Mouse (Mus musculus): ENCODE results near the gene Plekhg3.
A peak's percentile ranks its signal among the peaks of the same experiment; 100 is the strongest.

The Plekhg3 gene

DNA sequence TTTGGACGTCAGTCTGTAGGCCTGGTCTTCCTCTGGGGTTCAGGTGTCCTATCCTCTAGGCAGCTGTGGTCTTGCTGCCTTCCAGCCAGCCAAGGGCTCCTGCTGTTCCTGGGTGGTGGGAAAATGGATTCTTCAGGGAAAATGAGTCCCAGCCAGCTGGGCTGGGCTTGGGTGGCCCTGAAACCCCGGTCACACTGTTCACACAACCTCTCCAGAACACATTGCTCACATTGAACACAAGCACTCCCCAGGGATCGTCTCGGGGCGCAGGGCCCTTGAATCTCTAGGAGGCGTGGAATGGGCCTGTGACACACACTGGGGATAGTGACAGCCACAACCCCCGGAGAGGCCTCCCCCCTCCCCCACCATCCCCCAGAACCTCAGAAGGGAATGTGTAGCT lies 23.2 kb downstream of the Plekhg3 start:
- no peak for DNase-seq

DNA sequence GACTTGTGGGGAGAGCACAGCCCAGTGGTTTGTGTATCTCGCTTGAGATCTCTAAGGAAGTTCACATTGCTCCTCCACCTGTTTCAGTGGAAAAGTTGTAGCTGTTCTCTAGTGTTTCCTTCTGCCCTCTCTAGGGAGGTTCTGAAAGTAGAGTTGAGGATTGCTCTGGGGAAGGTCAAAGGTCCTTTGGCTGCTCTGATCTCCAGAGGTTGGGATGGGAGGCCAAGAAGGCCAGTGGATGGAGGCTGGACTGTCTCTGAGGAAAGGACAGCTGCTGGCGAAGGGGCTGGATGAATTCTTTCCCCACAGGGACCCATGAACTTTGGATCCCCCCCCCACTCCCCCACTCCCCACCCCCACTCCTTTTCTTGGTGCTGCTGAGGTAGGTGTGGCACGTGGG lies 23.7 kb downstream of the Plekhg3 start:
- no peak for DNase-seq

- no peak for DNase-seq
Measured at GRCm38 (mm10) chr12:76554871-76555386, 24.2 kb downstream of the Plekhg3 start.

DNA sequence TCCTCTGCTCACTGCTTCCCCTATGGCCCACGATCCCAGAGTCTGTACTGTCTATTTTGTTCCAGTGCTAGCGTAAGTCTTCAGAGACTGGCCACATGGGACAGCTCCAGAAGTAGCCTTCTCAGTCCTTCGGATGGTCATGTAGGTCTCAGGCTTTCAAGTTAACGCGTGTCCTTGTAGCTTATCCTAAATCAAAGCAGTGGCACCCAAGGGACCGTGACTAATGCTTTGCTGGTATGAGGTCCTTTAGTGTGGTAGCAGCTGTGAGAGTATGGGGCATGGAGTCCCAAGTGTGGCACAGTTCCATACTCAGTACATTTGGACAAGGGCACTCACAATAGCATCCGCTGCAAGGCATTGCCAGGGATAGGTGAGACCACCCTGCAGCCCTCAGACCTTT lies 25.5 kb downstream of the Plekhg3 start:
- DNase-seq: no peak

DNA sequence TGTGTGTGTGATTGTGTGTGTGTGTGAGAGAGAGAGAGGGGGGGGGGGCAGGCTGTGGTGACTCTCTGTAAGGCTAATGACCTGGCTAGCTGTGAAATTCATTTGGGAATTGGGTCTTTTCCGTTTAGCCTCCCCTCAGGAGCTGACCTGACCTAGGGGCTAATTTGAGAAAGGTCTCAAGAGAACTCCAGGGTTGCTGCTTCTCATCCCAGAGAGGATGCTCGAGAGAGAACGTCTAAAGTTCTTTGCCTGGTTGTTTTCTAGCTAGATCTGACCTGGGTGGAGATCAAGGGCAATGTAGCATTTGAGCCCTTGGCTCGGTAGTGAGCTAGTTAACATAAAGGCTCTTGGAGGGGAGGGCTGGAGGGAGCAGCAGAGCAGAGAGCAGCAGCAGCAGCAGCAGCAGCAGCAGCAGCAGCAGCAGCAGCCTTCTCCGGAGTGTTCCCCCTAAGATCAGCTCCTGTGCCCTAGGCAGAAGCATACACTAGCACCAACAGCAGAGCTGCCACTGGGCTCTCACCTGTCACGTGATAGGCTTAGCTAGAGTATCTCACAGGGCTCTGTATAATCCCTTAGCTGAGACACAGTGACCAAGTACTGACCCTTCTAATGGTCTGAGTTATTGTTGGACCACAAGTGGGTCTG lies 26.2 kb downstream of the Plekhg3 start:
- no peak for DNase-seq

GRCm38 (mm10) chr12:76558206-76558605 lies 27.5 kb downstream of the Plekhg3 start:
- DNase-seq: no peak

DNA sequence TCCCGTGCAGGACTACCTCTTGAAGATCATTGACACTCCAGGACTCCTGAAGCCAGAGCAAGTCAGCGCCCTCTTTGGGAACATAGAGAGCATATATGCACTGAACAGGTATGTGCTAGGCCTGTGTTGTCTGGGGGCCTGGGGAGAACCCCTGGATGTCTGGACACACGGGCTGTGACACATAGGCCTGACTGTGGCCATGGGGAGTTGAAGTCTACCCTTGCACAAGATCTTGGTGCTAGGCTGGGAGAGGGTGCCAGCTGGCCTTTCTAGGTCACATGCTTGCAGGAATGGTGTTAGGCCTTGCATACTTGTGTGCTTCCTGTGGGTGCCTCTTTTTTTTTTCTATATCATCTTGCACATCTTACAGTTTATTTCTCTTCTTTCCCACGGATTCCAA lies 31.5 kb downstream of the Plekhg3 start:
- no peak for DNase-seq

DNA sequence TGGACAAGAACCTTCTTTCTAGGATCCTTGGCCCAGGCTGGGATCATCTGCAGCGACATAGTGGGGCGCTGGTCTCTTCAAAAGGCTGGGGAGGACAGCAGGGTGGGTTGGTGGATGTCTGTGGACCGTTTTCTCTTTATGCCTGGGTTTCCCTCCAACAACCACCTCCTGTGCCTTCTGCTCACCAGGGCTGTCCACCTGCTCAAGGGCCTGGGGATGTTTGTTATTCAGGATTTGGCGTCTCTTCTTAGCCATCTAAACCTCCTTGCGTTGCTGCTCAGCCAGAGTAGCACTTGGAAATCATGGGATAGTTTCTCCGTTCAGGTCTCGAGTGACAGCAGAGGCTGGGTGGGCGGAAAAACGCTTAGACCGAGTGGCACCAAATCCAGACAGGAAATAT lies 35.6 kb downstream of the Plekhg3 start:
- DNase-seq: no peak

DNA sequence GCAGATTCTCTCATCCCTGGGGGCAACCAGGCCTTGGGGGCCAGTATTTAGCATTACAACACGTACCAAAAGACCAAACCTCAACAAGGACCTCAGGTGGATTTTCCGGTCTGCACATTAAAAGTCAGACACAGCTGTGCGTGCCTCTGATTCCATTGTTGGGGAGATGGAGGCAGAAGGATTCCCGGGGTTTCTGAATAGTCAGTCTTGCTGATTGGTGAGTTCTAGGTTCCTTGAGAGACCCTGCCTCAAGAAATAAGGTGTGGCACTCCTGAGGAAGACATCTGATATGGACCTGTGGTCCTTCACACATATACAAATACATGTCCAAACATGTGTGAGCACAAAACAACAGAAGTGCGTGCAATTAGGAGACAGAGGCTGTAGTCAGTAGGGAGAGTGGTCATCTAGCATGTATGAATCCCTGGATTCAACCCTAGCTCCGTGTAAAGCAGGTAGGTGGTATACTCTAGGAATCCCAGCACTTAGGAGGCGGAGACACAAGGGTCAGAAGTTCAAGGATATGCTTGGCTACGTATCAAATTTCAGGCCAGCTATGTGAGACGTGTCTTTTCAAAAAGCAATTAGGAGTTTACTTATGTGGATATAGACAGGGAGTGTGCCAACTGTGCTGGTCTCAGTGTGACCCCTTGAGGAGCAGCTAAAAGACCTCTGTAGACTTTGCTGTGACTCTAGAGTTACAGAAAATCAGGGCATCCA lies 39.7 kb downstream of the Plekhg3 start:
- DNase-seq: no peak

- DNase-seq: no peak
Measured at GRCm38 (mm10) chr12:76571266-76571665, 40.6 kb downstream of the Plekhg3 start.

DNA sequence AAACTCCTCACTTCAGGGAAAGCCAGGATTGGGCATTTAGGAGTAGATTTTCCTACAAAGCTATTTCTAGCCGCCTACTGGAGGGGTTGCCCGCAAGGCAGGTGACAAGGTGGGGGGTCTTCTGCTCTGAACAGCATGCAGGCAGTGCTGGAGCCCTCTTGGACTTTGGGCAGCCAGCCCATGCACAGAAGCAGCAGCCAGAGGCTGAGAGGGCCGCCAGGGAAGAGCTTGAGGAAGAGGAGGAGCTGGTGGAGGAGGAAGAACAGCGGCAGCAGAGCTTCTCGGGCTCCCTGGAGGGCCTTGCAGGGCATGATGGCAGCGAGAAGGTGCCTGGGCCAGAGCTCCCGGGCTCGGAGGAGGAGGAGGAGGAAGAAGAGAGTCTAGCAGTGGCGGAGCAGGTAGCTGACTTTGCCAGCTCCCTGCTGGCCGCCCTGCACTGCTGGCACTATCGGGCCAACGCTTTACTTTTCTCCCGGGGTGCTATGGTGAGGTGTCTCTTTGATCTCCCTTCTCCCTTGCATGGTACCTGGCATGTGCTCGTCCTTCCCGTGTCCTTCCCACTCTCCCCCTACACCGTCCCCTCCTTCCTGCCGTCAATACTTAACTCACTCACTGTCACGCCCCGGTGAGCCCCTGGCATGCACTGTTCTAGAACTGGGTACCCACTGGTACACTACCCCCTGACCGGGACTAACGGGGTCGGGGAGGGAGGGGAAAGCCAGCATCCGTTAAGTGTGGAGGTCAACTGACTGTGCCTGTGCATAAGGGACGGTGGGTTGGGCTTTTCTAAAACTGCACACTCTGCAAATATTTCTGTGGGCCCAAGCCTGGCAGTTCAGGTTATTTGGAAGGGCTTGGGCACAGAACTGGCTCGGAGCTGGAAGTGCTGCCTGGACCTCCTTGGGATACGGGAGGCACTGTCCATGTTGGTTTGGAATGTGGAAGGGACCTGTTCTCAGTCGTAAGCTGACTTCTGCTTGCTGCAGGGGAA lies 41.9 kb downstream of the Plekhg3 start:
- DNase-seq: no peak

DNA sequence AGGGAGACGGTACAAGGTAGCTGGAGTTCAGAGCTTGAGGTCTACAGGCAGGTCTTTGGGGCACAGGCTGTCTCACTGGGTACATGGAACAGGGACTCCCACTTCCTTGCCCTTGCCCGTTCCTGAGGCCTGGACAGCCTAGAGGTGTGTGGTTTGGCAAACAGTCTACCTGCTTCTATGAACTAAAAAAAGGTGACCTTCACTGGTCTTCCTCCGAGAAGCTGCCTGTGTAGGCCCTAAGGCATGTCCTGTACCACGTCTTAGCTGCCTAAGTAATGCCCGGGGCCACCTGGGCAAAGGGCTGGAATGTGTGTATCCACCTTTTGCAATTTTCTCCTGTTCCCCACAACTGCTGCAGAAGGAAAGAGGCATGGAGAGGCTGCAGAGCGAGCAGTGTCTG lies 42.7 kb downstream of the Plekhg3 start:
- no peak for DNase-seq

DNA sequence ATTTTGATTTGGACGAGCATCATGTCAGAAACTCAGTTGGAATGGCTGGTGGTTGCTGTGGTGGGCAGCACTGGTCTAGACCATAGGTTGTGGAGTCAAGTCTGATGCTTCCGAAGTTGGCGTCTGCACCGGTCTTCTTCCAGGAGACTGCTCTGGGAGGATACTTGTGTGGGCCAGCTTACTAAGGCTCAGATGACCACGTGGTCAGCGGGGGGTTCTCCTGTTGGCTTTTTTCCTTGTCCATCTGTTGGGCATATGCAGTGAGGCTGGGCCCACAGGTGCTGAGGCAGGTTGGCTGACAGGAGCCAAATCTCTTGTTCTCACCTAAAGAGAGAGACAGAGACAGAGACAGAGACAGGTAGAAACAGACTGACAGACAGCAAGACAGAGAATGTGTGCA lies 44.1 kb downstream of the Plekhg3 start:
- DNase-seq: no peak

DNA sequence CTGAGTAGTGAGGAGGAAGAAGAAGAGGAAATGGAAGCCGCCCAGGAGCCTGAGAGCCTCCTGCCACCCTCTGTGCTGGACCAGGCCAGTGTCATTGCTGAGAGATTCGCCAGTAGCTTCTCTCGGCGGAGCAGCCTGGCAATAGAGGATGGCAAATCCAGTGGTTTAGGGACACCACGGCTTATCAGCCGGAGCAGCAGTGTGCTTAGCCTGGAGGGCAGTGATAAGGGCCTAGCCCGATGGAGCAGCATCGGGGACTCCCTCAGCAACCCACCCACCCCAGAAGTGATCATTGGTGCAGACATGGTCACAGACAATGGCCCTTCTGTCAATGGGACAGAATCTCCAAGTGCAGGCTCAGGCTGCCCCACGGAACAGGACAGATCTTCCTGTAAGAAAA lies 45.4 kb downstream of the Plekhg3 start:
- peak; percentile 73 for DNase-seq

- DNase-seq: no peak
Measured at GRCm38 (mm10) chr12:76576806-76577205, 46.1 kb downstream of the Plekhg3 start.

- no peak for DNase-seq
Measured at GRCm38 (mm10) chr12:76577858-76578257, 47.2 kb downstream of the Plekhg3 start.

- no peak for DNase-seq
Measured at GRCm38 (mm10) chr12:76578465-76578864, 47.8 kb downstream of the Plekhg3 start.

- DNase-seq: no peak
Measured at GRCm38 (mm10) chr12:76579806-76580205, 49.1 kb downstream of the Plekhg3 start.

GRCm38 (mm10) chr12:76582139-76582538 lies 51.4 kb downstream of the Plekhg3 start:
- no peak for DNase-seq

DNA sequence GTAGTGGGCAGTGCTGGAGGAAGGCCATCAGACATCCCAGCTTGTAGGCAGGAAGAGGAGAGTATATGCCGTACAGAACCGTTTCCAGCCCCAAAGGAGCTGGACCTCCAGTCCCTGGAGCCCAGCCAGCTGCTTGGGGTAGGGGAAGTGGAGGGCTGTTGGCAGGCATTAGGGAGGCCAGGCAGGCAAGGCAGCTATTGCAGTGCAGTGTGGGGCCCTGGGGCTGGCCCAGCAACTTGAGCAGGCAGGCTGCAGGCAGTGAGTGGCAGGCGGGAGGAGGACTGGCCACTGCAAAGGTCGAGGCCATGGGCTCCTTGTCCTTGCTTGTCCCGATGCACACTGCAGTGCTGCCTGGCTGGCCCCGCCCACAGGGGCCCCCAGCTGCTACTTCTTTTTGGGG lies 52.1 kb downstream of the Plekhg3 start:
- no peak for DNase-seq

GRCm38 (mm10) chr12:76583454-76583853 lies 52.8 kb downstream of the Plekhg3 start:
- no peak for DNase-seq

- no peak for DNase-seq
Measured at GRCm38 (mm10) chr12:76585028-76585427, 54.3 kb downstream of the Plekhg3 start.

- no peak for DNase-seq
Measured at GRCm38 (mm10) chr12:76587357-76587756, 56.7 kb downstream of the Plekhg3 start.

Data from liver (tissue).